Mouse (Mus musculus) liver, embryonic 11.5 days (tissue): ENCODE measurements around the gene Skap1. TPM values are rescaled to one million over a fixed set of nuclear protein-coding genes. Genes with fewer than 3 reads are reported as not detected.

ENCODE experiments used
- ATAC-seq: fragments of 200-750 bp; cut with Nextera tagmentation; replicated peaks from 2 replicates; pipeline ENCODE4 v1.8.0; 2017; ENCODE audit warnings: moderate number of reproducible peaks, mild to moderate bottlenecking, moderate TSS enrichment, moderate library complexity; ENCODE audit not compliant: low FRiP score
- DNase-seq: peaks from one replicate; pipeline ENCODE4 v3.0.0-alpha.2; 2017; ENCODE audit warnings: low spot score
- H3K27ac ChIP-seq: fragments of 300-500 bp; sonication (generic); 2 replicates; pipeline ENCODE4 v1.5.1; 2014; ENCODE audit warnings: mild to moderate bottlenecking, low read depth, low read length, control low read depth
- H3K27me3 ChIP-seq: fragments of 300-500 bp; sonication (generic); replicated peaks from 2 replicates; pipeline ENCODE4 v1.6.1; 2014; ENCODE audit warnings: low read length, mixed read lengths; ENCODE audit not compliant: control insufficient read depth, insufficient read depth
- H3K36me3 ChIP-seq: fragments of 300-500 bp; sonication (generic); 2 replicates; pipeline ENCODE4 v1.6.1; 2014; ENCODE audit warnings: mild to moderate bottlenecking, low read length, moderate library complexity, mixed read lengths; ENCODE audit not compliant: control insufficient read depth, insufficient read depth
- H3K4me1 ChIP-seq: fragments of 300-500 bp; sonication (generic); replicated peaks from 2 replicates; pipeline ENCODE4 v1.6.1; 2014; ENCODE audit warnings: low read length, mixed read lengths; ENCODE audit not compliant: control insufficient read depth, insufficient read depth
- H3K4me2 ChIP-seq: fragments of 300-500 bp; sonication (generic); 2 replicates; pipeline ENCODE4 v1.6.1; 2014; ENCODE audit warnings: mild to moderate bottlenecking, control low read depth, moderate library complexity
- H3K4me3 ChIP-seq: fragments of 300-500 bp; sonication (generic); 2 replicates; pipeline ENCODE4 v1.5.1; 2014; ENCODE audit warnings: low read depth, low read length, control low read depth
- H3K9ac ChIP-seq: fragments of 300-500 bp; sonication (generic); 2 replicates; pipeline ENCODE4 v1.6.1; 2014; ENCODE audit warnings: low read depth, low read length, control low read depth
- H3K9me3 ChIP-seq: fragments of 300-500 bp; sonication (generic); 2 replicates; pipeline ENCODE4 v1.6.1; 2016; ENCODE audit warnings: low read length, inconsistent platforms, mixed read lengths; ENCODE audit not compliant: control insufficient read depth
- WGBS: fragments of 180-500 bp; shearing (Covaris S2); extraction: QIAGEN DNeasy Blood & Tissue Kit; methylation state at CpG from one replicate; pipeline ENCODE4 v1.1.7; 2014; 5-methylcytosine and 5-hydroxymethylcytosine counted together
- polyA plus RNA-seq: library from polyadenylated mRNA; unstranded; fragments of >200 nt; fragmentation: Nextera tagmentation; extraction: Ambion mirVana; gene quantifications from 2 replicates; pipeline ENCODE4 v1.2.1, GENCODE M21; 2014

The Skap1 gene
- polyA plus RNA-seq, 1 experiment from 2014 or later: 0.45 TPM

DNA sequence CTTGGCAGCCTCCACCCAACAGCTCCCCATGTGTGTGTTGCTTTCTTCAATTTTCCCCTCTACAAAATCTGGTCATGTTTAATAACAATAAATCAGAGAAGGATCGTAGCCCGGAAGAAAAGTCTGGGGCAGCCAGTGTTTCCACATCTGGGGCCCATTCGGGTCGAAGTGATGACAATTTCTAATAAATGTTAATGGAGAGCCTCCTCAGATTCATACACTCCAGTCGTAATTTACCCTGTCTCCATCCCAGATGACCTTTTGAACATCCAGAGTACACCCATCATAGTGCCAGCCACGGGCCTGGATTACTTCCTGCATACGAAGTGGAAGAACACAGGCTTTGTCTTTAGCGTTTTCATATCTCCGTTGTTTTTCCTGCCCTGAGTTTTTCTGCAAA is 32.5 kb upstream of the Skap1 start:
- no peaks in the 10 kb centered on the region for H3K27me3 ChIP-seq
- no peak for ATAC-seq
- no peak for DNase-seq
- no peaks in the 10 kb centered on the region for H3K9me3 ChIP-seq
- H3K4me1 ChIP-seq: no peaks in the 10 kb centered on the region
- whole genome bisulfite sequencing: 57% methylated on average over 9 of the region's 9 CpGs
- no peak overlapping the region for H3K4me3 ChIP-seq
- no peaks in the 10 kb centered on the region for H3K36me3 ChIP-seq
- H3K9ac ChIP-seq: no peak overlapping the region
- H3K4me2 ChIP-seq: no peak overlapping the region
- no peak overlapping the region for H3K27ac ChIP-seq

DNA sequence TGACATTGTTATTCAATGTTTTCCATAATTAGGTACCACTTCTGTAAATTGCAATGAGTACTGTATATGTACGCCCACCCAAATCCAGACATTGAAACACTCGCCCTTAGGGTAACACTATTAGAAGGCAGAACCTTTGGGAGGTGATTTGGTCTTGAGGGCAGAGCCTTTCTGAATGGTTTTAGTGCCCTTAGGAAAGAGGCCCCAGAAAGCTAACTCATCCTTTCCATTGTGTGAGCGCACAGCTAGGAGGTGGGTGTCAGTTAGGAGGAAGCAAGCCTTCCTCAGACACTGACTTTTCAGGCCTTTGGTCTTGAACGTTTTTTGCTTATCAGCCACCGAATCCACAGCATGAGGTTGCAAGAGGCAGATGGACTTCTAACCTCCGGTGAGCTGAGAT is 29.5 kb upstream of the Skap1 start:
- Histone ChIP-seq H3K36me3 (no peaks in the 10 kb centered on the region), H3K4me1 (no peaks in the 10 kb centered on the region), H3K9ac (no peak overlapping the region), H3K27me3 (peaks cover 6% of the 10 kb centered on the region), H3K4me2 (no peak overlapping the region), H3K9me3 (no peaks in the 10 kb centered on the region), H3K4me3 (no peak overlapping the region), H3K27ac (no peak overlapping the region)
- ATAC-seq: no peak
- no peak for DNase-seq
- WGBS: 47% methylated on average over 6 of the region's 6 CpGs

DNA sequence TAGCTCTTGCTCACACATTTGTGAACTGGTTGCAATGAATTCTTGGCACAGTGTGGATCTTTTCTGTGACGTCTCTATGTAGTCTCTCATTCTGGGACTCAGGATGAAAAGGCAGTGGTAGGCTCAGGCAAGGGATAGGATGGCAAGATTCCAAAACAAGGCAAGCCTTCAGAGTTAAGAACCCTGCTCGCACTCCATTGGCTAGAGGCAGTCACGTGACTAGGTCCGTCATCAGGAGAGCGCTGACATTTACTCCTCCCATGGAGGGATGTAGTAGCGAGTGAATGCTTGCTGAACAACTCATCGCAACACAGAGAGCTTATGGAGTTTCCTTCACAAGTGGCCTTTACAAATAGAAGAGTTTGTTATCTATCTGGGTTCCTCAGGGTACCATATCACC is 27.9 kb upstream of the Skap1 start:
- 58% methylated on average over 7 of the region's 7 CpGs for WGBS
- no peak overlapping the region for H3K4me3 ChIP-seq
- no peak overlapping the region for H3K27ac ChIP-seq
- H3K36me3 ChIP-seq: no peaks in the 10 kb centered on the region
- H3K9me3 ChIP-seq: no peaks in the 10 kb centered on the region
- no peak overlapping the region for H3K9ac ChIP-seq
- ATAC-seq (no peak), DNase-seq (no peak)
- H3K4me1 ChIP-seq: no peaks in the 10 kb centered on the region
- H3K27me3 ChIP-seq: peaks cover 6% of the 10 kb centered on the region
- no peak overlapping the region for H3K4me2 ChIP-seq

DNA sequence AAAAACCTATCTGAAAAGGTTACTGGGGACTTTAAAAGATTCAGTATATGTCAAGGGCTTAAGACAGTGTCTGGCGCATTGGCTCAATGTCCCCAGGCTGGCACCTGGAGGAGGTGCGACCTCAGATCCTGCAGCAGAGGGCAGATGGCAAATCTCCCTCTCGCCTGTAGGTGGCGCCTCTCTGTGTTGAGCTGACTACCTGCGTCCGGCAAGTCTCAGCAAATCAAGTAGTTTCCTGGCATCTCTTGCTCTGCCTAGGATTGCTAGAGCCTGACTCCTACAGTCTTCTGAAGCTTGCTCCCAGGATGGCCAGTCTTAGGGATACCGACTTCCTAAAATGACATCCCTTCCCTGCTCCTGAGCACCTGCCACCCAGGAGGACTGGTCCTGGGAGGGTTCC is 25.6 kb upstream of the Skap1 start:
- DNase-seq (no peak), ATAC-seq (no peak)
- WGBS: 4% methylated on average over 7 of the region's 7 CpGs
- H3K27me3 ChIP-seq: peaks cover 6% of the 10 kb centered on the region
- H3K36me3 ChIP-seq: no peaks in the 10 kb centered on the region
- H3K9me3 ChIP-seq: no peaks in the 10 kb centered on the region
- H3K4me3 ChIP-seq: no peak overlapping the region
- no peak overlapping the region for H3K9ac ChIP-seq
- no peaks in the 10 kb centered on the region for H3K4me1 ChIP-seq
- no peak overlapping the region for H3K4me2 ChIP-seq
- H3K27ac ChIP-seq: no peak overlapping the region

DNA sequence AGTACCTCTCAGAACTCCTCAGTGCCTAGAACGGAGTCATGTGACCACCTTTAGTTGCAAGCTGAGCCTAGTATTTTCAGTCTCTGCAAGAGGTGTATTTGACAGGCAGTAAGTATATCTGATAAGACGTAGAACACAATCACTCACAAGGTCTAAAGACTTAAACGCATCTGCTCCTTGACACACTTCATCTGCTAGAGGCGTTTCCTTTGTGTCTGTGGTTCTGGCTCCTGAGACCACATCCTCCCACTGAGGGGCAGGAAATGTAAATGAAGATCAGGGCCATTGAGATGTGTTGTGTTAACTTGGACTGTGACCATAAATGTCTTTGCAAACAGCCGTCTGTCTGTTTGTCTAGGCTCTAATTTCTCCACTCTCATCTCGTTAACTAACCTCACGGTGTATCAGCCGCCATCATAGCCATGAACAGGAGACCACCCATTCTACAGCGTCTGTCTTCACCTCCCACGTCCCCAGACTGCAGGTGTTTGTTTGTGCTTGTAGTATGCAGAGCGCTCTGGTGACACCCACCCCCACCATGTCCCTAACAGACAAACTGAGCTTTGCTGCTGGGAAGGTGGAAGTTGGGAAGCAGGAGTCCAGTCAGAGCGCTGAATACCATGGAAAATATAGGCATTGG is 22.7 kb upstream of the Skap1 start:
- 44% methylated on average over 12 of the region's 12 CpGs for WGBS
- Histone ChIP-seq H3K4me3 (no peak overlapping the region), H3K4me2 (no peak overlapping the region), H3K9me3 (no peaks in the 10 kb centered on the region), H3K4me1 (no peaks in the 10 kb centered on the region), H3K27ac (no peak overlapping the region), H3K36me3 (no peaks in the 10 kb centered on the region), H3K27me3 (peaks cover 6% of the 10 kb centered on the region), H3K9ac (no peak overlapping the region)
- DNase-seq (no peak), ATAC-seq (no peak)

DNA sequence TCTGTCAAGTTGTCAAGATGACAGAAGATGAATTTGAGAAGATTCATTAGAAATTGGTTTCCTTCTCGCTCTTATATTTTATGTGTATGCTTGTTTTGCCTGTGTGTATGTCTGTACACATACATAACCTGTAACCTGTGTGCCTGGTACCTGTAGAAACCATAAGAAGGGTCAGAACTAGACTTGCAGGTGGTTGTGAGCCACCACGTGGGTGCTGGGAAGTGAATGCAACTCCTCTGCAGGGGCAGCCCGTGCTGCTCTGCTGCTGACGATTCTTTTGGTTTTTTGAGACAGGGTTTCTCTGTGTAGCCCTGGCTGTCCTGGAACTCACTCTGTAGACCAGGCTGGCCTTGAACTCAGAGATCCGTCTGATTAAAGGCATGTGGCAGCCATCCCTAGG is 21.9 kb upstream of the Skap1 start:
- ATAC-seq (no peak), DNase-seq (no peak)
- Histone ChIP-seq H3K4me3 (no peak overlapping the region), H3K9ac (no peak overlapping the region), H3K4me1 (no peaks in the 10 kb centered on the region), H3K9me3 (no peaks in the 10 kb centered on the region), H3K4me2 (no peak overlapping the region), H3K36me3 (no peaks in the 10 kb centered on the region), H3K27ac (no peak overlapping the region), H3K27me3 (peaks cover 6% of the 10 kb centered on the region)
- WGBS: 67% methylated on average over 5 of the region's 5 CpGs

DNA sequence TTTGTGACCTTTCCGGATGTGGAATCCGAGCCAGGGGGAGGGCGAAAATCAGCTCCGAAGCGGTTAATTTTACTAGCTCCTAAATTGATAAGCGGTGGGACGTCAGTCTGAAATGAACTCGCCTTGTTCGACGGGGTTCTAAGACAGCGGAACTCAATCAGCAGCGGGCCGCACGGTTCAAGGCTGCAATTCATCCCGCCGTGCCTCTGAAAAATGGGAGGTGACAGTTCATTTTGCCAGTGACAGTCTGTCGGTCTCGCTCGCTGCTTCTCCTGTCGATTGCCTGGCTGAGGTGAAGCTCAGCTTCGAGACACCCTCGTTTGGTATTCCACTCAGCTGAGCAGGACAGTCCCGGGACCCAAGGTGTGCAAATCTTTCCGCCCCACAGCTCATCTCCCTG is 16.5 kb upstream of the Skap1 start:
- Histone ChIP-seq H3K4me1 (no peaks in the 10 kb centered on the region), H3K9ac (no peak overlapping the region), H3K36me3 (no peaks in the 10 kb centered on the region), H3K27ac (no peak overlapping the region), H3K4me2 (no peak overlapping the region), H3K4me3 (no peak overlapping the region), H3K27me3 (peaks cover 3% of the 10 kb centered on the region), H3K9me3 (no peaks in the 10 kb centered on the region)
- DNase-seq (no peak), ATAC-seq (no peak)
- WGBS: 72% methylated on average over 24 of the region's 24 CpGs

DNA sequence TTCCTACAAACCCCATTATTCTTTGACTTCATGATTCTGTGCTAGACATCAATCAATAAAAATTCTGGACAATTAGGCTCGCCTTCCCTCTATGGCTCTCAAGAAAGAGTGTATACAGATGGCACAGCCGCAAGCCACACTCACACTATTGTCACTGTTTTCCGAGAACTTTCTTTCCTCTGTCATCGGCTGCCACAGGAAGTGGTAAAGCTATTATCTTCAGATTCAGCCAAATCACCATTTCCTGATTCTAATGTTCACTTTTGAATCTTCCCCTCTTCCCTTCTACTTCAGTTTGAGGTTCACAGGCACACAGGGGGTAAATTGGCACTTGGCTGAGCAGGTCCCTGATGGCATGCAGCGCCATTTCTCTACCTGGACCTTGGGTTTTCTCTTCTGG is 9.3 kb upstream of the Skap1 start:
- DNase-seq (no peak), ATAC-seq (no peak)
- Histone ChIP-seq H3K27ac (no peak overlapping the region), H3K9me3 (no peaks in the 10 kb centered on the region), H3K4me1 (peaks cover 9% of the 10 kb centered on the region; the same call in 1 of the 2 replicates), H3K27me3 (peaks cover 44% of the 10 kb centered on the region), H3K4me2 (no peak overlapping the region), H3K4me3 (no peak overlapping the region), H3K36me3 (no peaks in the 10 kb centered on the region), H3K9ac (no peak overlapping the region)
- WGBS: 43% methylated on average over 5 of the region's 5 CpGs

DNA sequence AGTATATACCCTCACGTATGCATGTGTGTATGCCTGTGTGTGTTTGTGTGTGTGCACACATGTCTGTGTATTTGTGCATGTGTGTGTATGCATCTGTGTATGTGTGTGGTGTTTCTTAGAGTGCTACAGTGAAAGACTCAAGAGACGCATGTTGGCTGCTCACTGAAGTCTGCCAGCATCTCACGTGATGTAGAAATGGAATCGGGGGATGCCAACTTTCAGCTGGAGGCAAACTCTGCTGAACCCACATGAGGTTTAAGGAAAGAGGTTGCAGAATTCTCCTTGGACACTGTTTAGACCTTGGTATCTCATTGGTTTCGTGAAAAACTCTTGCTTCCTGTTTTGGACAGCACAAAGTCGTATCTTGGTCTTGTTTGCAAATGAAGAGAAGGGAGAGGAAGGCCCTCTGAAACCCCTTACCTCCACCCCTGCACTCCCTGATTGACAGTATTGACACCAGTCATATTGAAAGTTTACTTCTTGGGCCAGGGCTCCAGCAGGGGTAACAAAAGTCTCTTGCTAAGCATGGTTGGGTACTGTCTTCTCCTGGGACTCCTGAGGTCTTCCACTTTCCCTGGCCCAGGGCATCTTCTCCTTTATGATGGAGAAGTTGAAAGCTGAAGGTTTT is 8.6 kb upstream of the Skap1 start:
- Histone ChIP-seq H3K4me2 (no peak overlapping the region), H3K4me1 (peaks cover 9% of the 10 kb centered on the region; the same call in 1 of the 2 replicates), H3K9ac (no peak overlapping the region), H3K27me3 (peaks cover 46% of the 10 kb centered on the region), H3K4me3 (no peak overlapping the region), H3K27ac (no peak overlapping the region), H3K36me3 (no peaks in the 10 kb centered on the region), H3K9me3 (no peaks in the 10 kb centered on the region)
- DNase-seq (no peak), ATAC-seq (no peak)
- 67% methylated on average over 6 of the region's 6 CpGs for WGBS
